Mouse (Mus musculus) heart, embryonic 16.5 days (tissue): Measurements from ENCODE around the gene 1700122O11Rik. TPM values are rescaled to one million over a fixed set of nuclear protein-coding genes. Genes with fewer than 3 reads are reported as not detected.

Source experiments
- ATAC-seq: fragments of 200-750 bp; cut with Nextera tagmentation; replicated peaks from 2 replicates; pipeline ENCODE4 v1.8.0; 2017; ENCODE audit warnings: moderate number of reproducible peaks; ENCODE audit not compliant: insufficient read depth, low FRiP score; ENCODE audit errors: extremely low read depth
- H3K27ac ChIP-seq: fragments of 300-500 bp; sonication (generic); 2 replicates; pipeline ENCODE4 v1.5.1; 2014; ENCODE audit warnings: mild to moderate bottlenecking, low read length, control low read depth, moderate library complexity
- H3K27me3 ChIP-seq: fragments of 300-500 bp; sonication (generic); 2 replicates; pipeline ENCODE4 v1.6.1; 2014; ENCODE audit warnings: low read length, mixed read lengths; ENCODE audit not compliant: control insufficient read depth, insufficient read depth
- H3K36me3 ChIP-seq: fragments of 300-500 bp; sonication (generic); 2 replicates; pipeline ENCODE4 v1.6.1; 2014; ENCODE audit not compliant: control insufficient read depth, insufficient read depth
- H3K4me1 ChIP-seq: fragments of 300-500 bp; sonication (generic); 2 replicates; pipeline ENCODE4 v1.6.1; 2014; ENCODE audit warnings: low read length, mixed read lengths; ENCODE audit not compliant: control insufficient read depth, insufficient read depth
- H3K4me2 ChIP-seq: fragments of 300-500 bp; sonication (generic); 2 replicates; pipeline ENCODE4 v1.6.1; 2014; ENCODE audit warnings: low read depth, mild to moderate bottlenecking, control low read depth, low read length
- H3K4me3 ChIP-seq: fragments of 300-500 bp; sonication (generic); 2 replicates; pipeline ENCODE4 v1.5.1; 2014; ENCODE audit warnings: mild to moderate bottlenecking, control low read depth, low read length
- H3K9ac ChIP-seq: fragments of 300-500 bp; sonication (generic); 2 replicates; pipeline ENCODE4 v1.6.1; 2014; ENCODE audit warnings: low read length, control low read depth
- H3K9me3 ChIP-seq: fragments of 300-500 bp; sonication (generic); replicated peaks from 2 replicates; pipeline ENCODE4 v1.6.1; 2016; ENCODE audit warnings: low read length; ENCODE audit not compliant: control insufficient read depth
- WGBS: fragments of 180-500 bp; shearing (Covaris S2); extraction: QIAGEN DNeasy Blood & Tissue Kit; methylation state at CpG from one replicate; pipeline ENCODE4 v1.1.7; 2014; 5-methylcytosine and 5-hydroxymethylcytosine counted together
- polyA plus RNA-seq: library from polyadenylated mRNA; unstranded; fragments of >200 nt; fragmentation: Nextera tagmentation; extraction: Ambion mirVana; gene quantifications from 2 replicates; pipeline ENCODE4 v1.2.1, GENCODE M21; 2015

Gene 1700122O11Rik
- polyA plus RNA-seq, 1 experiment from 2014 or later = not detected

DNA sequence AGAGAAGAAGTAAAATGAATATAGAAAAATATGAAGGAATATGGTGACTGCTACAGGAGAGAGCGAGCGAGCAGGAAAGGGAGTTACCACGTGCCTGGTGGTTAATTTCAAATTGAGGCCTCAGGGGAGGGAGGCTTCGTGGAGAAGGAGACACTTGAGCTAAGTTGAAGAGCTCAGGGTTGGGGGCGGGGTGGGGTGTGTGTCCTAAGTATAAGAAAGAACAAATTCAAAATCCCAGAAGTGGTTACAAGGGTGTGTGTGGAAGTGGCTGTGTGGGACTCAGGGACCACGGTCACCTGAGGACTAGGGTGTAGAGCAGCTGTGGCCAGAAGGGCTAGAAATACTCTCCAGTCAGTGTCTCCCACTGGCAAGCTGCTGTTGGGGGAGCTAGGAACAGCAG lies 38.7 kb downstream of the 1700122O11Rik start:
- no peak for ATAC-seq
- H3K27me3 ChIP-seq = no peaks in the 10 kb centered on the region
- no peak overlapping the region for H3K4me3 ChIP-seq
- H3K36me3 ChIP-seq = no peaks in the 10 kb centered on the region
- no peak overlapping the region for H3K4me2 ChIP-seq
- H3K27ac ChIP-seq = no peak overlapping the region
- H3K9me3 ChIP-seq = no peaks in the 10 kb centered on the region
- H3K4me1 ChIP-seq = peaks cover 10% of the 10 kb centered on the region
- H3K9ac ChIP-seq = no peak overlapping the region
- WGBS = 60% methylated on average over 6 of the region's 6 CpGs

DNA sequence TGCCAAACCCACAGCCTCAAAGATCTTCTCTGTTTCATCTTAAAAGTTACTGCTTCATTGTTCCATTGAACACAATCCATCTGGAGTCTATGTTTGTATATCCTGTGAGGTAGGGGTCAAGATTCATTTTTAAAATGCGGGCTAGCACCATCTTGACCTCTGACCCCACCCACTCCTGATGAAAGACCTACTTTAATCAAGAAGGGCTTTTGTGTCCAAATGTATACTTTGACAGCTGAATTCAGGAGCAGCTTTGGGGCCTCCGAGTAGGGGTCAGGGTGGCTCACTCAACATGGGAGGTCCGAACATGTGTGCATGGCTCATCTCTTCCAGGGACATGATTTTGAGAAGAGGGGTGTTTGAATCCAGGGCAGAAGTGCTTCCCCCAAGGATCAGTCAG lies 40.3 kb downstream of the 1700122O11Rik start:
- Histone ChIP-seq H3K27ac (no peak overlapping the region), H3K4me3 (no peak overlapping the region), H3K27me3 (no peaks in the 10 kb centered on the region), H3K4me2 (no peak overlapping the region), H3K9me3 (no peaks in the 10 kb centered on the region), H3K9ac (no peak overlapping the region), H3K36me3 (no peaks in the 10 kb centered on the region), H3K4me1 (peaks cover 9% of the 10 kb centered on the region)
- ATAC-seq = no peak
- WGBS = 66% methylated on average over 3 of the region's 3 CpGs

DNA sequence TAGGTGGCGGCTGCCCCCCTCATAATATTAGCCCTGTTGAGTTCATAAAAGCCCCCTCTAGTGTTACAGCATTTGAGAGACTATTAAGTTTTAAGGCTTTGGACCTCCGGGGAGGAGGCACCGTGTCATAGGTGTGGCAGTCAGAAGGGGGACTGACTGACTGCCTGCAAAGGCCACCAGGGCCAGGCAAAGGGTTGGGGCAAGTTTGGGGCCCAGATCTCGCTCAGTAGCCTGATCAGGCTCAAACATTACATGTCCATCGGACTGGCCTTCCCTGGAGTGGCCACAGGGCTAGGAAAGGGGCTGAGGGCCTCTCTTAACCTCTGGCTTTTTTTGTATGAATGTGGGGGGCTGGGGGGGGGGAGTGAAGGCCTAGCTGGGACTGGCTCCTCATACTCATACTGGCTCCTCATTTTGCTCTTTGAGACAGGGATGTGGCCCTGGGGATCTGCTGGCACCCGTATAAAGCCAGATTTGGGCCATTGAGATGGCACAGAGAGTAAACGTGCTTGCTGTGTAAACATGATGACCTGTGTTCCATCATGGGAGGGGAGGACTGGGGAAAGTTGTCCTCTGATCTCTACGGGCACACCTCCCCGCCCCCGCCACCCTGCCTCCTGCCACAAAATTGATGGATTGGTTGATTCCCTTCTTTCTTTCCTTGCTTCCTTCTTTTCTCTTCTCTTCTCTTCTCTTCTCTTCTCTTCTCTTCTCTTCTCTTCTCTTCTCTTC lies 47.5 kb downstream of the 1700122O11Rik start:
- 0 out of 2 replicates have a peak, but pooled peaks have one; percentile 23 for ATAC-seq
- Histone ChIP-seq H3K36me3 (no peaks in the 10 kb centered on the region), H3K4me2 (no peak overlapping the region), H3K9ac (no peak overlapping the region), H3K4me3 (no peak overlapping the region), H3K4me1 (peaks cover 14% of the 10 kb centered on the region), H3K27ac (no peak overlapping the region), H3K9me3 (no peaks in the 10 kb centered on the region), H3K27me3 (no peaks in the 10 kb centered on the region)
- 59% methylated on average over 10 of the region's 10 CpGs for WGBS

DNA sequence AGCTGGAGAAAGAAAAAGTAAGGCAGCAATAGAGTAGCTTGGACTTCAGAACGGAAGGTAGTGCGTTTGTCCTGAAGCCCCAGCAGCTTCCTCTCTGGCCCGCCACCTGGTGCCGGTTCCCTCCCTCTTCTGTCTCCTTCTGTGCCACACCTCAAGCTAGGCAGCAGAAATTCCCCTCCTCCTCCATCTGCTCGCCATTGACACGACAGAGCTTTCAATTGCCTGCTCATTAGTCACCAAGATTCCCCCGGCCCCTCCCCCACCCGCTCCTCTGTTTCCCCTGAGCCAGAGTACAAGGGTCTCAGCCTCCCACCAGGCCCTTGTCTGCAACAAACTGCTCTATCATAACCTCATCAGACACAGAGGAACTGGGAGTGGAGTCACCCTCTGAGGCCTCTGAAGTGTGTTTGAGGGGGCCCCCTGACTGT lies 48.1 kb downstream of the 1700122O11Rik start:
- H3K4me2 ChIP-seq = no peak overlapping the region
- H3K9ac ChIP-seq = peak overlapping the region; percentile 27; the same call in 1 of the 2 replicates
- ATAC-seq = 0 out of 2 replicates have a peak, but pooled peaks have one; percentile 30
- no peak overlapping the region for H3K4me3 ChIP-seq
- peak overlapping the region; percentile 27; the same call in 1 of the 2 replicates for H3K27ac ChIP-seq
- no peaks in the 10 kb centered on the region for H3K27me3 ChIP-seq
- peaks cover 14% of the 10 kb centered on the region for H3K4me1 ChIP-seq
- no peaks in the 10 kb centered on the region for H3K9me3 ChIP-seq
- H3K36me3 ChIP-seq = no peaks in the 10 kb centered on the region
- 32% methylated on average over 8 of the region's 8 CpGs for WGBS

DNA sequence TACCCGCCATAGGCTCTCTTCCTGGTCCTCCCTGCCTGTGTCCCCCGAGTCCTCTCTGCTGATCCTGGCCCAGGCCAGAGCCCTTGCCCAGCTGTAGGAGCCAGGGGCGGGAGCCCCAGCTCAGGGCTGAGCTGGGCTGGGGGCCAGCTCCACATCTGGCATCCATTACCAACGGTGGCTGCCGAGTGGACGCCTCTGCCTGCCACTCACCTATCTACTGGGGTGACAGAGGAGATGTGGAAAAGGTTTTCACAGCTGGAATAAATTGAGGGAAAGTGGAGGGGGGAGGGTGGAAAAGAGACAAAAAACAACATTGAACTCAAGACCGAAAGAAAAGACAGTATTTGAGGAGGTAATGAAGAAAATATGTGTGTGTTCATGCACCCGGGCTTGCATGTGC lies 49.3 kb downstream of the 1700122O11Rik start:
- no peak overlapping the region for H3K4me3 ChIP-seq
- WGBS = 34% methylated on average over 8 of the region's 8 CpGs
- H3K4me2 ChIP-seq = no peak overlapping the region
- H3K9ac ChIP-seq = no peak overlapping the region
- no peaks in the 10 kb centered on the region for H3K27me3 ChIP-seq
- ATAC-seq = no peak; the same call in 1 of the 2 replicates
- H3K9me3 ChIP-seq = no peaks in the 10 kb centered on the region
- no peaks in the 10 kb centered on the region for H3K36me3 ChIP-seq
- peaks cover 14% of the 10 kb centered on the region for H3K4me1 ChIP-seq
- no peak overlapping the region for H3K27ac ChIP-seq

DNA sequence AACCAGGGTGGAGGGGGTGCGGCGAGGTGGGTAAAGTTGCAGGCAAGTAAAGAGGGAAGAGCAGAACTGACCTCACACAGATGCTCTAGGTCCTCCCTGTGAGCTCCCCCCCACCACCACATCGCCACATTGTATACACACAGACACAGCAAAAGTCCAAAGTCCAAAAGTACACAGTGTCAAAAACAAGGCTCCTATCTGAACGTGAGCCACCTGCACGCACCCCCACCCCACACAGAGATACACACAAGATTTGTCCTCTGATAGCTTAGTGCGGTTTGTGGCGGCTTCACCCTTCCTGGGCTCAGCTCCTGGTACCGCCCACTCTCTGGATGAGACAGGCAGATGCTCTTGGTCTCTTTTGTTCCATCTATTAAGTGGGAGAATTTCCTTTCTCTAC lies 50.0 kb downstream of the 1700122O11Rik start:
- Histone ChIP-seq H3K9ac (no peak overlapping the region), H3K4me3 (no peak overlapping the region), H3K4me1 (peaks cover 14% of the 10 kb centered on the region), H3K9me3 (no peaks in the 10 kb centered on the region), H3K4me2 (no peak overlapping the region), H3K36me3 (no peaks in the 10 kb centered on the region), H3K27me3 (no peaks in the 10 kb centered on the region; the same call in 1 of the 2 replicates), H3K27ac (no peak overlapping the region)
- no peak for ATAC-seq
- WGBS = 84% methylated on average over 8 of the region's 8 CpGs

Other genes with a start within 250 kb of the 1700122O11Rik start
- 9.7 and 10.7 TPM in 2 replicates for gene Mdfi, start 203.6 kb downstream of the 1700122O11Rik start, polyA plus RNA-seq
- gene Foxp4, start 113.6 kb downstream of the 1700122O11Rik start, polyA plus RNA-seq = 6.5 and 6.6 TPM in 2 replicates
- gene 1700067P10Rik, start 51.0 kb upstream of the 1700122O11Rik start, polyA plus RNA-seq = not detected in 2 replicates
- not detected in 2 replicates for gene 9830107B12Rik, start 108.0 kb upstream of the 1700122O11Rik start, polyA plus RNA-seq
- gene A530064D06Rik, start 129.0 kb upstream of the 1700122O11Rik start, polyA plus RNA-seq = 0.17 and 0.44 TPM in 2 replicates
- gene Trem1, start 194.5 kb upstream of the 1700122O11Rik start, polyA plus RNA-seq = 0.08 and 0.11 TPM in 2 replicates
- gene Trem3, start 209.5 kb upstream of the 1700122O11Rik start, polyA plus RNA-seq = 0.30 TPM in 1 of 2 replicates, not detected in the other
- gene Treml4, start 226.0 kb upstream of the 1700122O11Rik start, polyA plus RNA-seq = 0.11 and 0.21 TPM in 2 replicates